Mouse (Mus musculus): ENCODE measurements around the gene Nptx1. TPM values are rescaled to one million over a fixed set of nuclear protein-coding genes. Genes with fewer than 3 reads are reported as not detected.

Gene Nptx1
- polyA plus RNA-seq, 1 experiment, result 0.49 TPM

GRCm38 (mm10) chr11:119572316-119573010 is 24.9 kb upstream of the Nptx1 start:
- WGBS, result 58% methylated on average over 15 of the region's 15 CpGs
- Histone ChIP-seq H3K4me1 (ENCODE audit: control insufficient read depth, insufficient read depth, insufficient read length, low read length) (peaks cover 9% of the 10 kb centered on the region), H3K27me3 (ENCODE audit: control insufficient read depth, insufficient read depth, low read length) (no peaks in the 10 kb centered on the region), H3K4me3 (ENCODE audit: low read depth, low read length) (no peak overlapping the region), H3K27ac (ENCODE audit: insufficient read depth, low read depth, low read length) (no peak overlapping the region), H3K36me3 (ENCODE audit: control insufficient read depth, insufficient read depth, low read length) (no peaks in the 10 kb centered on the region)
- TF ChIP-seq POLR2A (IDR thresholded peaks at IDR 0.05; ENCODE audit: low read depth, low read length) (no peak), CTCF (IDR thresholded peaks at IDR 0.05; ENCODE audit: extremely low read depth, insufficient read length, insufficient replicate concordance, low read depth, low read length) (no peak)

GRCm38 (mm10) chr11:119566188-119566587 is 18.6 kb upstream of the Nptx1 start:
- 50% methylated on average over 5 of the region's 5 CpGs for WGBS

GRCm38 (mm10) chr11:119565684-119566083 is 18.1 kb upstream of the Nptx1 start:
- 38% methylated on average over 10 of the region's 10 CpGs for WGBS
- Histone ChIP-seq H3K36me3 (ENCODE audit: control insufficient read depth, insufficient read depth, low read length) (no peaks in the 10 kb centered on the region), H3K4me1 (ENCODE audit: control insufficient read depth, insufficient read depth, insufficient read length, low read length) (no peaks in the 10 kb centered on the region), H3K27ac (ENCODE audit: insufficient read depth, low read depth, low read length) (no peak overlapping the region), H3K4me3 (ENCODE audit: low read depth, low read length) (no peak overlapping the region), H3K27me3 (ENCODE audit: control insufficient read depth, insufficient read depth, low read length) (peaks cover 3% of the 10 kb centered on the region; the same call in 1 of the 2 replicates)
- TF ChIP-seq POLR2A (IDR thresholded peaks at IDR 0.05; ENCODE audit: low read depth, low read length), result no peak
- TF ChIP-seq CTCF (IDR thresholded peaks at IDR 0.05; ENCODE audit: extremely low read depth, insufficient read length, insufficient replicate concordance, low read depth, low read length), result no peak

More at GRCm38 (mm10) chr11:119566188-119566587, 18.6 kb upstream of the Nptx1 start:
- Histone ChIP-seq H3K4me1 (ENCODE audit: control insufficient read depth, insufficient read depth, insufficient read length, low read length) (no peaks in the 10 kb centered on the region), H3K36me3 (ENCODE audit: control insufficient read depth, insufficient read depth, low read length) (no peaks in the 10 kb centered on the region), H3K27ac (ENCODE audit: insufficient read depth, low read depth, low read length) (no peak overlapping the region), H3K4me3 (ENCODE audit: low read depth, low read length) (no peak overlapping the region), H3K27me3 (ENCODE audit: control insufficient read depth, insufficient read depth, low read length) (peaks cover 3% of the 10 kb centered on the region; the same call in 1 of the 2 replicates)
- TF ChIP-seq CTCF (IDR thresholded peaks at IDR 0.05; ENCODE audit: extremely low read depth, insufficient read length, insufficient replicate concordance, low read depth, low read length), result no peak
- no peak for TF ChIP-seq POLR2A (IDR thresholded peaks at IDR 0.05; ENCODE audit: low read depth, low read length)

- no peaks in the 10 kb centered on the region for H3K36me3 ChIP-seq (ENCODE audit: control insufficient read depth, insufficient read depth, low read length)
- H3K27me3 ChIP-seq (ENCODE audit: control insufficient read depth, insufficient read depth, low read length), result peaks cover 5% of the 10 kb centered on the region; the same call in 1 of the 2 replicates
- no peaks in the 10 kb centered on the region for H3K4me1 ChIP-seq (ENCODE audit: control insufficient read depth, insufficient read depth, insufficient read length, low read length)
- no peak overlapping the region for H3K4me3 ChIP-seq (ENCODE audit: low read depth, low read length)
- 66% methylated on average over 7 of the region's 7 CpGs for WGBS
- H3K27ac ChIP-seq (ENCODE audit: insufficient read depth, low read depth, low read length), result no peak overlapping the region
- TF ChIP-seq POLR2A (IDR thresholded peaks at IDR 0.05; ENCODE audit: low read depth, low read length) (no peak), CTCF (IDR thresholded peaks at IDR 0.05; ENCODE audit: extremely low read depth, insufficient read length, insufficient replicate concordance, low read depth, low read length) (no peak)
These were observed 17.5 kb upstream of the Nptx1 start for GRCm38 (mm10) chr11:119565021-119565420.

GRCm38 (mm10) chr11:119564383-119564782 is 16.8 kb upstream of the Nptx1 start:
- TF ChIP-seq CTCF (IDR thresholded peaks at IDR 0.05; ENCODE audit: extremely low read depth, insufficient read length, insufficient replicate concordance, low read depth, low read length), result no peak
- no peak for TF ChIP-seq POLR2A (IDR thresholded peaks at IDR 0.05; ENCODE audit: low read depth, low read length)
- H3K4me3 ChIP-seq (ENCODE audit: low read depth, low read length), result no peak overlapping the region
- H3K27me3 ChIP-seq (ENCODE audit: control insufficient read depth, insufficient read depth, low read length), result peaks cover 7% of the 10 kb centered on the region; the same call in 1 of the 2 replicates
- no peaks in the 10 kb centered on the region for H3K4me1 ChIP-seq (ENCODE audit: control insufficient read depth, insufficient read depth, insufficient read length, low read length)
- H3K36me3 ChIP-seq (ENCODE audit: control insufficient read depth, insufficient read depth, low read length), result no peaks in the 10 kb centered on the region
- H3K27ac ChIP-seq (ENCODE audit: insufficient read depth, low read depth, low read length), result no peak overlapping the region
- 84% methylated on average over 10 of the region's 10 CpGs for WGBS

- Histone ChIP-seq H3K36me3 (ENCODE audit: control insufficient read depth, insufficient read depth, low read length) (no peaks in the 10 kb centered on the region), H3K4me1 (ENCODE audit: control insufficient read depth, insufficient read depth, insufficient read length, low read length) (no peaks in the 10 kb centered on the region), H3K27ac (ENCODE audit: insufficient read depth, low read depth, low read length) (no peak overlapping the region), H3K4me3 (ENCODE audit: low read depth, low read length) (no peak overlapping the region), H3K27me3 (ENCODE audit: control insufficient read depth, insufficient read depth, low read length) (peaks cover 15% of the 10 kb centered on the region; the same call in 1 of the 2 replicates)
- TF ChIP-seq POLR2A (IDR thresholded peaks at IDR 0.05; ENCODE audit: low read depth, low read length), result no peak
- TF ChIP-seq CTCF (IDR thresholded peaks at IDR 0.05; ENCODE audit: extremely low read depth, insufficient read length, insufficient replicate concordance, low read depth, low read length), result no peak
- WGBS, result 59% methylated on average over 9 of the region's 9 CpGs
These were observed 15.6 kb upstream of the Nptx1 start for GRCm38 (mm10) chr11:119563166-119563565.

GRCm38 (mm10) chr11:119562286-119562685 is 14.7 kb upstream of the Nptx1 start:
- Histone ChIP-seq H3K27me3 (ENCODE audit: control insufficient read depth, insufficient read depth, low read length) (peaks cover 16% of the 10 kb centered on the region; the same call in 1 of the 2 replicates), H3K27ac (ENCODE audit: insufficient read depth, low read depth, low read length) (no peak overlapping the region), H3K36me3 (ENCODE audit: control insufficient read depth, insufficient read depth, low read length) (no peaks in the 10 kb centered on the region), H3K4me3 (ENCODE audit: low read depth, low read length) (no peak overlapping the region), H3K4me1 (ENCODE audit: control insufficient read depth, insufficient read depth, insufficient read length, low read length) (no peaks in the 10 kb centered on the region)
- TF ChIP-seq POLR2A (IDR thresholded peaks at IDR 0.05; ENCODE audit: low read depth, low read length) (no peak), CTCF (IDR thresholded peaks at IDR 0.05; ENCODE audit: extremely low read depth, insufficient read length, insufficient replicate concordance, low read depth, low read length) (no peak)
- 32% methylated on average over 6 of the region's 6 CpGs for WGBS
